Mouse (Mus musculus): ENCODE measurements at regions not wholly inside any gene's neighbourhood (a gene's known extent, or its start where the extent isn't known, plus 50 kb on each side); places are given as distances from the start of the nearest gene placed in this dataset.

DNA sequence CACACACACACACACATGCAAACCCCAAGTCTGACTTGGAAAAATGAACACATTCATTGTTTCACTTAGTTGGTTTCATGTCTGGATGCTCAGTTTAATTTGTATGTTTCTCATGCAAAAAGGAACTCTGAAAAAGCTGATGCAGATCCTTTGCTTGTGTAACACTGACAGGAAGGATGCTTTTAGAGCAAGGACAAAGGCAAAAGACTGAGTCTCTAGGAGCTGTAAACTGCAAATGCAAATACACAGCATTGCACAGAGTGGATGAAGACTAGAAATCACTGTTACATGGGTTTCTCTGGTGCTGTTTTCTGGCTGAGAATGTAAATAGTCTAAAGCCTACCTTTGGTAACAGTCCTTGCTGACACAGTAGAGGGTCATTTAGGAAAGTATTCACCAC lies 748.3 kb downstream of the Mettl4 start:
- Histone ChIP-seq H3K27ac (ENCODE audit: low read depth, low read length) (no peak overlapping the region), H3K4me3 (ENCODE audit: low read depth, low read length) (no peak overlapping the region), H3K4me2 (ENCODE audit: low read depth, low read length) (no peak overlapping the region), H3K4me1 (ENCODE audit: control insufficient read depth, insufficient read depth, low read length) (no peaks in the 10 kb centered on the region), H3K9ac (replicated peaks; ENCODE audit: low read depth, low read length) (no peak overlapping the region), H3K27me3 (ENCODE audit: control insufficient read depth, insufficient read depth, low read length) (no peaks in the 10 kb centered on the region), H3K36me3 (ENCODE audit: control insufficient read depth, insufficient read depth, low read length) (no peaks in the 10 kb centered on the region), H3K9me3 (ENCODE audit: control insufficient read depth, low read length) (no peaks in the 10 kb centered on the region)
- ATAC-seq (ENCODE audit: low read depth): no peak

DNA sequence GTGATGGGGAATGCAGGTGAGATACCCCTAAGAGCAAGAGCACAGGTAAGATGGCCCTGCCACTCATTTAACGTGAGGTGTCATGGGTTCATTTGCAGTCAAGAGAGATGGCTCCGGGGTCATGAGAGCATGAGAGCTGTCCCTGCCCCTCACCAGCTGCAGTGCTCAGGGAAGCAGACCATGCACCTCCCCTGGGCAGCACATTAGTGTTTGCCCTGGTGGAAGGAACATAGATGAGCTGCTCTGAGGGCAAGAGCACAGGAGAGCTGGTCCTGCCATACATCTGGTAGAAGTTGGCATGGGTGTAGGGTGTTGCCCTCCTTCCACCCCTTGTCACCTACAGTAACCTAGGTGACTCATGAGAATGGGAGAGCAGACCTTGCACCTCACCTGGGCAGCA lies 762.9 kb downstream of the Mettl4 start:
- no peaks in the 10 kb centered on the region for H3K4me1 ChIP-seq (ENCODE audit: control insufficient read depth, insufficient read depth, low read length)
- ATAC-seq (ENCODE audit: low read depth): no peak
- H3K27ac ChIP-seq (ENCODE audit: low read depth, low read length): no peak overlapping the region
- no peaks in the 10 kb centered on the region for H3K36me3 ChIP-seq (ENCODE audit: control insufficient read depth, insufficient read depth, low read length)
- no peak overlapping the region for H3K4me2 ChIP-seq (ENCODE audit: low read depth, low read length)
- WGBS: 87% methylated on average over 2 of the region's 2 CpGs
- no peak overlapping the region for H3K9ac ChIP-seq (replicated peaks; ENCODE audit: low read depth, low read length)
- H3K27me3 ChIP-seq (ENCODE audit: control insufficient read depth, insufficient read depth, low read length): no peaks in the 10 kb centered on the region
- H3K9me3 ChIP-seq (ENCODE audit: control insufficient read depth, low read length): no peaks in the 10 kb centered on the region
- H3K4me3 ChIP-seq (ENCODE audit: low read depth, low read length): no peak overlapping the region

All from neural tube, embryonic 14.5 days (tissue).